Mouse (Mus musculus) right cerebral cortex, adult 18-20 months (tissue): ENCODE data around the gene Fbln5.

ENCODE experiments used
- DNase-seq: peaks from one replicate; pipeline ENCODE4 v3.0.0; 2022; ENCODE audit warnings: mixed read lengths

Gene Fbln5

DNA sequence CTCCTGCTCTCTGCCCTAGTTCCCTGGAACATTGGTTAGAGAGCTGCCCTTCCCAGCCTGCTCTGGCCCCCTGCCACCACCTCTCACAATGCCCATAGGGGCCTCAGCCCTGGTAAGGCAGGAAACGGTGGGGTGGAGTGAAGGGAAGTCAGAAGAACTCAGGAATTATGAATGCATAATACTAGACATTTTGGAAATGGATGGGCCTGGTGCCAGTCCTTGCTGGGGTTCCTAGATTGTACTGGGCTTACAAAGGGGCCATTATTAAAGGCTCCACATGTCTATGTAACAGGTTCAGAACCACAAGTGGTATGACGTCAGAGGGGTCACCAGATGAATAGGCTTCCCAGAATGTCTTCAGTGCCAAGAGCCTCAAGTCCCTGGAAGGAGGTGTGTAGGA lies 11.5 kb downstream of the Fbln5 start:
- no peak for DNase-seq

DNA sequence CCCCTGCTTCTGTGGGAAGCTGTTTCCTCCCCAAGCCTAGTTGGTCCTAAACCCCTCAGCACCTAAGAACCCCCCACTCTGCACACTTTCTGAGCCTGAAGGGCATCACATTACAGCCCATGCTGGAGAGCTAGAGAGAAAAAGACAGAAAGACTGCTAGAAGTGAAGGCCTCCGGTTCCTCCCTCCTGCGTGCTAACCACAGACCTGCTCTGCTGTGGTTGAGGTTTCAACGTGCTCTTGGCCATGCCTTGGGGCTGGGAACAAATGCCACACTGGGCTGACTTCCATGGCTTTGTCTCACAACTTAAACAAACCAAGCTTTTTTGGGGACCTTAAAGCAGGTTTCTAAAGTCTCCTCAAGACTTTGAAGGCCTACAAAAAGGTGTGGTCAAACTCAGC lies 16.4 kb downstream of the Fbln5 start:
- DNase-seq = no peak

DNA sequence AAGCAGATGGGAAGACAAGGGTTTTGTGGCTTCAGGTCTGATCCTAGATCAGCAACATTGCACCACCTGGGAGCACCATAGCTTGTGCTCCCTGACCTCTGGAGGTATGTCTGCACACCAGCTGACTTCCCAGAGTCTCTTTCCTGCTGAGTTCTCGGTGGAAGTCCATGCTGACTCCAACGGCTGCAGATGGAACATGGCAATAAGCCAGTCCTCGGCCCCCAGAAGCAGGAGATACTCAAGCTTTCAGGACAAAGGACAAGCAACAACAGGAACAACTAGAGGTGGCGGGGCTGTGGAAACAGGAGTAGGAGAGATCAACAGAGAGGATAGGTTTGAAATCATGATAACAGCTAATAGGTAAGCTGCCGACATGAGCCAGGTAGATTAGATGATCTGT lies 17.1 kb downstream of the Fbln5 start:
- DNase-seq = no peak

DNA sequence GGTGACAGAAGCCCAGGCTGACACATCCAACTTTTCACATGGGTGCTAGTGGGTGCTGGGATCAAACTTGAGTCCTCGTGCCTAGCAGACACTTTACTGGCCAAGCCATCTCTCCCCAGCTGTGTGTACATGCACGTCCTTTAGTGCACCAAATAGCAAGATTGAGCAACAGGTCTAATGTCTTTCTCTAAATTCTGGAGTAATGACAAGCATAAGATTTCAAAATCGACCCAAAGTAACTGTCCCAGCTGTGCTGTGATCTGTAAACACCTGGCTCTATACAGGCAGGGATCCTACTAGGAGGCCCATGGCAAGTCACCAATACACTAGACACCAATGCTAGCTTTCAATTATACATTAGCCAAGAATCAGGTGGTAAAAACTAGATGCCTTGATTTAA lies 17.8 kb downstream of the Fbln5 start:
- no peak for DNase-seq

DNA sequence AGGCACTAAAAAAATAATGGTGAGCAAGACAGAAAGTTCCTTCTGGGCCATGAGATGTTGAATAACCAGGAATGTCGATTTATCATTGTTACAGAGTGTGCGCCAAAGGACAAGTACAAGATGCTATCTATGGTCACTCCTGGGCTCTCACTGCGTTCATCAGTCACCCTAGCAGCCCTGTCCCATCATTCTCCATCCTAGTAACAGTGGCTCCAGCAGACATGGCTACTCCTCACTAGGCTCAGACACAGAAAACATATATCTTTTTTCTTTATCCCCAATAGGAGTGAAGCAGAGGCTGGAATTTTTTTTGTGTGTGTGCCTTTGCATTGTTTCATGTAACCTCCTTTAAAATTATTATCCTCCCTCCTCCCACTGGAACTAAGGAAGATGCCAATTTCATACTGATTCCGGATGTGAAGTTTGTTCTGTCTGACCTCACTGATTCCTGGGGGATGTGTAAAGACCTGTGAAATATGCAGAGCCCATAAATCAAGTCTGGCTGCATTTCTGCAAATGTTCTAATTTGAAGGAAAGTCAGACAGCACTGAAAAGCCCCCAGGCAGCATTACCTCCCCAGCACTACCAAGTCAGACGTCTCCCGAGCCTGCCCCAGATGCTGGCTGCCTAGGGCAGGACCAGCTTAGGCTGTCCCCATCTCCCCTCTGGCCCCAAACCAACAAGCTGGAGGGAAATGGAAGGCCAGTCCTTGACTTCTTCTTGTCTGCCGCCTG lies 20.5 kb downstream of the Fbln5 start:
- DNase-seq = no peak

DNA sequence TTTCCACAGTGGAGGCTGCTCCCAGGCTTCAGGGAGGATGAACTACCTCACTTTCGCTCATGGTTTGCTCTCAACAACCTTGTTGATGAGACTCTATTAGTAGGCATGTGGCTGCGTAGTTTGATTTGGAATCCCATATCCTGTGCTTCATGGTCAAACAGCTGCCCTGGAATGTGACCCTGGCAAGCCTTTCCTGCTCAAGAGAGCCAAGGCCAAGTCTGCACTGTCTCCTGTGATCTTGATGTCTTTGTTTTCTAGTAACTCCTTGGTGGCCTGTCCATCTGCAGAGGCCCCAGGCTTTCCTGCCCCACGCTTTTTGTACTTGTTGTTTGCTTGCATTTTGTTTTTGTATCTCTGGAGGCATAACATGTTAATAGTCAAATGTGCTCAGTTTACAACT lies 24.4 kb downstream of the Fbln5 start:
- DNase-seq = no peak

DNA sequence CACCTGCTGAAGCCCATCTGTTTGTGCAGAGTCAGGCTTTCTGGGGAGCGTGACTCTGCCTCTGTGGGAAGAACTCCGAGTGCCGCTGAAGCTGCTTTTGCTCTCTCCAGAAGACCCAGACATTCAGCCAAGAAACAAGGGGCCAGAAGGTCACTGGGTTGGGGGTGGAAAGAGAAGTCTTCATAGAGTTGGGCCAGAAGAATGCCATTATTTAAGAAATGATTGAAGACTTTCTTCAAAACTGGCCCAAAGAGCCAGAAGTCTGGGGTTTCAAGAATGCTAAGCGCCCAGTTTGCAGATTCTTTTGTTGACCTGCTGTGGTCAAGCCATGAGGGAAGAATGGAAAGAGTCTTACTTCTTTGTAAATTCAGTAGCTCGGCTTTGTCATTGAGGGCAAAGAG lies 25.6 kb downstream of the Fbln5 start:
- DNase-seq = no peak

DNA sequence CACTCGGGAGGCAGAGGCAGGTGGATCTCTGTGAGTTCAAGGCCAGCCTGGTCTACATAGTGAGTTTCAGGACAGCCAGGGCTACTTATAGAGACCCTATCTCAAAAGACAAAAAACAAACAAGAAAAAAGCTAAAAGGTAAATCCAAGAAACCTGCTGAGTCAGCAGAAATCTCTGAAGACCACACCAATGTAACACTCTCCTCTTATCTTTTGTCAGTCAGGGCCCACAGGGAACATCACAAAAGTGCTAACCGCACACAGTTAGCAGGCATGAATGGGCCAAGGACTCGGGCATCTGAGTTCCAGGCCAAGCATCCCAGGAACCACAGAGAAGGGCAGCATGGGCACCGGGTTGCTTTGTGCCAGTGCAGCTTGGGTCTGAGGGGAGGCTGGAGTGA lies 26.2 kb downstream of the Fbln5 start:
- DNase-seq = no peak

DNA sequence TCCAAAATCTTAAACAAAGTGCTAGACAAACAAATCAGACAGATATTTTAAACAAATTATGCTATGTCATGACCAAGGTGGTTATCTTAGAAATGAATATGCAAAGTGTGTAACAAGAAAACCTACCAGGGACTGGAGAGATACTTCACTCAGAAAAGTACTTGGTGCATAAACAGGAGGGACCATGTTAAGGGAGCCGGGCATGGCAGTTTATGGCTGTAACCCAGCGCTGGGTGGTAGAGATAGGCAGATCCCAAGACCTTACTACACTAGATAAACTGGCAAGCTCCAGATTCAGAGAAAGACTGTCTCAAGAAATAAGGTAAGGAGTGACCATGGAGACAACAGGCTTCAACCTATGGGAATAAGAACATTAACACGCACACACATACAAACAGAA lies 29.1 kb downstream of the Fbln5 start:
- no peak for DNase-seq

DNA sequence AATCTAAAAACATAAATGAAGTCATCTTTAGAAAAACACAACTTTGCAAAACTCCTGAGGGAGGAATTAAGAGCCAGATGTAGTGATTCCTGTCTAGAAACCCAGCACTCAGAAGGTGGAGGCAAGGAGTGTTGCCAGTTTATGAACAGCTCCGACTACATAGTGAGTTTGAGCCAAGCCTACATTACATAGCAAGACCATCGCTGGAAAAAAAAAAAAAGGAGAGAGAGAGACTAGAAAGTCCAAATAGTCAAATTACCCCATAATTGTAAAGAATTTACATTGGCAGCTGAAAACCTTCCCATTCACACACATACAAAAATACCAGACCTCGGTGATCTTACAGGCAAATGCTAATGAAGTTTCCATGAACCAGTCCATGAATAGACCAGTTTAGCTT lies 29.6 kb downstream of the Fbln5 start:
- no peak for DNase-seq

DNA sequence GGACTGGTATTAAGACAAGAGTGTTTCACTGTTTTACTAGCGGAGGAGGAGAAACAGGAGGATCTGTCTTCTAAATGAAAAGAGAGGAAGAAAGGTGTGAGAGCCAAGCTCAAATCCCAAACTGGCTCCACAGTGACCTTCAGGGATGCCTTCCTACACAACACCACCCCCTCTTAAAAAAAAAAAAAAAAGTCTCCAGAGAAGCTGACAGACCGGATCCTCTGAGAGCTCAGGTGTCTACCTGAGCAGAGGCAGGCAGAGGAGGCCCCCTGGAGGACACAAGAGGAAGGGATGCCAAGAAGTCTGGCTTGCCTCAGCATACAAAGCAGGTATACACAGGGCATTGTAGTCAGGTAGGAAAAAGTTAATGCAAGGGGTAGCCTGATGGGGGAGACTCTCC lies 36.1 kb downstream of the Fbln5 start:
- DNase-seq = no peak

DNA sequence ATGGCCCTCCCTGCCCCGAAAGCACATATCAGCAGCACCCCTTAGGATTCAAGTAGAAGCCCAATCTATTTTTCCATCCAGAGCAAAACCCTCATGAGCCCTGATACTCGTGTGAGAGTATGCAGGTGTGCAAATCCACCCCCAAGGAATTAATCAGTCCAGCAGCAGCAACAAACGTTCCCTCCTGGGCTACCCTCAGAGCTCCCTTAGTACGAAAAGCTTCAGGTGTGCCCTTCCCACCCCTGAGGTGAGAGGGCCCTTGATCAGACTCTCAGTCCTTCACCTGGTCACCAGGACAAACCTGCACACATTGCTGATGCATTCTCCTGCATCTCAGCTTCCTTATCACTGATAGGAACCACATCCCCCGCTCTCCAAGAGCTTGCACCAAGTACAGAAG lies 37.9 kb downstream of the Fbln5 start:
- DNase-seq = no peak

DNA sequence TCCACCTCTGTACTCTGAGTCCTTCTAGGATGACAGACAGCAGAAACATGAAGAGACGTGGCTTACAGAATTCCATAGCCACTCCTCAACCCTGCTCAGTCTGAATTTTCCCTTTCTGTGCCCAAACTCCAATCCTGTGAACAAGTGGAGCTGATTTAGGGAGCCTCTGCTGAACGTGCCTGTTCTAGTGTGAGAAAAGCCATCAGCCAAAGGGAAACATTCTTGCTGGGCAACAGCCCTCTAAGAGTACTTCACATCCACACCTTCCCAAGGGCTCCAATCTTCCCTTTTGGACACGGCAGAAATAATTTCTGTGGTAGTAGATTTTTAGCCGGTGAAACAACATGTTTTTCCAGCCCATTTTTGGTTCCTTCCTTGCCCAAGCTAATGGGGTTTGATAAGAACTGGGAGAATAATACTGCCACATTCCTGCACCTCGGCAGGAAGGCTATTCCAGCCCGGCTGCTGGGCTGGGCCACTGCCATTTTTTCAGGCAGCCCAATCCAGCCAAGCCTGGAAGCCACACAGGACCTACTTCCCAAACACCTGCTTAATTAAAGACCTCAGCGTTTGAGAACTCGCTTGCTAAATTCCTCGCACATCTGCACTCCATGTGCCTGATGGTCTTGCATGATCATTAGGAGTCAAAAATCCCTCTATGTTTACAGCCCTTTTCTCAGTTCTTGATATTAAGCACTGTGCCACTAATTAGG lies 41.1 kb downstream of the Fbln5 start:
- no peak for DNase-seq

DNA sequence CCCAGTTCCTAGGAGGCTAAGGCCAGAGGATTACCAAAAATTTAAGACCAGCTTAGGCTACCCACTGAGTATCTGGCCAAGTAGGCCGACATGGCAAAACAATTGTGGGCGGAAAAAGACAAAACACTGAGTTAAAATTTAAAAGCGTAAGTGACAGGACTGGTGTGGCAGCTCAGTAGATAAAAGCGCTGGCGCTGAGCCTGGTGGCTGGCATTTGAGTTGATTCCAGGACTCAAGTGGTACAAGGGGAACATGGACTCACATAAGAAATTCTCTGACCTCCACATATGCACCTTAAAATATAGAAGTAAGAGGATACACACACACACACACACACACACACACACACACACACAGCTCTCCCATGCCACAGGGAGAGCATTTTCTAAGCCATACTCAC lies 42.5 kb downstream of the Fbln5 start:
- no peak for DNase-seq

DNA sequence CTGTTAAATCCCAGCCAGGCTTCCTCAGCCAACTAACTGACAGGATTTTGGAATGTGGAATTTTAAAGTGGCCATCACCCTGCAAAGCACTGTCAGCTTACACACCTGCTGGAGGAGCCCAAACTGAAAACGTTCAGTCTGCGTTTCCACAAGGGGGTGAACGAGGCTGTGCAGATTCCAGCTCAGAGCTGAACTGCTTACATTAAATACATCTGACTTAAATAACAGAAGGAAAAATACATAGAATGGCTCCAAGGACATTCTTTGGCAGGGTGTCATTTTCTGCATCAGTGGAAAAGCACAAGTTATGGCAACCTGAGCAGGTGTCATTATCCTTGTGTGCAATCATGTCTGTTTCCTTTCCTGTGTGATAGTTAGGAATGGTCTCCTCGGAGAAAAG lies 44.7 kb downstream of the Fbln5 start:
- no peak for DNase-seq

DNA sequence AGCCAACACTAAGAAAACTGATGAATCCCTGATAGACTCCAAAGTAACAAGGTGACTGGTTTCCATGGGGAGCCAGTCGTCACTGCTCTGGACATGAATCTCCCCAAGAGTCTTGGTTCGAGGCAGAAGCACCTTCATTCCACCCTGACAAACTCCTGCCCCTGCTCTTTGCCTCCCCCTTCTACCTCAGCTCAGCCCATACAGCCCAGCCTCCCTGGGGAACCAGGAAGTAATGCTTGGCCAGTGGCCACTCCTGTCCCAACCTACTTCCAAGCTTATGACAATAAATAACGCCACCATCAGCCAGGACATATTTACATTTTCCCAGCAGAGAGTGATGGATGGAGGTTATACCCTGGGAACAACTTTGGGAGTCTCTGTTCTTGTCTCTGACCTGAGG lies 45.9 kb downstream of the Fbln5 start:
- DNase-seq = no peak

DNA sequence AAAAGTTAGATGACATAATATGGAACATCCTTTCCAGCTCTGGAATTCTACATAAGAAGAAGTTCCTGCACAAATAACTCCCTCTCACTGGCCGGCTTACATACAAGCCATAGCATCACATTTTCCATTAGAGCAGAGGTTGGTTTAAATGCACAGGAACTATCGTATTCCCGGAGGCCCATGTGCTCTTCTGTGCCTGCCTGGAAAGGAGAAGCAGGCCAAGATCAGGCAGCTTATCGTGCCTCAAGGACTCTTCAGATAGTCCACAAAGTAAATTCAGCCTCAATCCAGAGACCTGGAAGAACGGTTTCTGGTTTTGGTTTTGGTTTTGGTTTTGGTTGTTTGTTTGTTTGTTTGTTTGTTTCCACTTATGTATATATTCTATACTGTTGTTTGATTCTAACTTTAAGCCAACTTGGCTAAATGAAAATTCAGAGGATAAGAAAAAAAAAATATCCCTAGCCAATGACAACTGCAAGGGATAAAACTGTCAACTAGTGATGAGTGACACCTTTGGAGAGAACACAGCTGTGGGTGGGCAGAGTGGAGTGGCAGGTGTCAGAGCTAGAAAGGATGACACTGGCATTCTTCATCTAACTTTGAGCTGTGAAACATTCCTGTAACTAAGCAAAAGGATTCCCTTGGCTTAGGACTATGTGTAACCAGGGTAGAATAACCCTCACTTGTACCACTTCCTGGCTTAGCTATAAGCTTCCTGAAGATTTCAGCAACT lies 48.4 kb downstream of the Fbln5 start:
- no peak for DNase-seq

DNA sequence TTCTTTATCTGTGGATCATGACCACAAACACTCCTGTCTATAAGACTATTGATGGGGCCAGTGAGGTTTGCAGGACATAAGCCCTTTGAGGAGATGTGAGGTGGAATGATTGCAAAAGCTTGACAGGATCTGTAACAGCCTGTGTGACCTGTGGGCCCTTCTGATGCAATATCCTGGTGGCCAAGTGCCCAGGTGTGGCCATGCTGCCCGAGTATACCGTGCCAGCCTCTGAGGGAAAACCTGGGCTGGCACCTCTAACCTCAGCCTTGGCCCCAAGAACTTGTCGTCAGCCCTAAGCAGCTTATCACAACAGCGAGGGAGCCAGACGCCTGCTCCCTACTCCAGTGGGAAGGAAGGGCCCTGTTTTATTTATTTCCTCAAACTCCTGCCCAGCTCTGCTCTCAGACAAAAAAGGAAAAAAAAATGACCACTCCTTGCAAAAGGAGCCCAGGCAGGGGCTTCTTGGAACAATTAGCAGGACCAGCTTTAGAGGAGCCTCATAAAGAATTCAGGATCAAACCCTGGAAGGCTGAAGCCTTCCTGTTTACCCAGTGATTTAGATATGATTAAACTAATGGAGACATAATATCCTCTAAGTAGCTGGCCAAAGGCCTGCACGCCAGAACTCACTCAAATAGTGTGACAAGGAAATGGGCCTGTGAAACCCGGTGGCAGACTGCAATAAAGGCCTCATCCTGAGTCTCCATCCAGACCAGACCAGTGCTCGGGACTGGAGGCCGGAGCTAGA lies 51.4 kb downstream of the Fbln5 start:
- no peak for DNase-seq

DNA sequence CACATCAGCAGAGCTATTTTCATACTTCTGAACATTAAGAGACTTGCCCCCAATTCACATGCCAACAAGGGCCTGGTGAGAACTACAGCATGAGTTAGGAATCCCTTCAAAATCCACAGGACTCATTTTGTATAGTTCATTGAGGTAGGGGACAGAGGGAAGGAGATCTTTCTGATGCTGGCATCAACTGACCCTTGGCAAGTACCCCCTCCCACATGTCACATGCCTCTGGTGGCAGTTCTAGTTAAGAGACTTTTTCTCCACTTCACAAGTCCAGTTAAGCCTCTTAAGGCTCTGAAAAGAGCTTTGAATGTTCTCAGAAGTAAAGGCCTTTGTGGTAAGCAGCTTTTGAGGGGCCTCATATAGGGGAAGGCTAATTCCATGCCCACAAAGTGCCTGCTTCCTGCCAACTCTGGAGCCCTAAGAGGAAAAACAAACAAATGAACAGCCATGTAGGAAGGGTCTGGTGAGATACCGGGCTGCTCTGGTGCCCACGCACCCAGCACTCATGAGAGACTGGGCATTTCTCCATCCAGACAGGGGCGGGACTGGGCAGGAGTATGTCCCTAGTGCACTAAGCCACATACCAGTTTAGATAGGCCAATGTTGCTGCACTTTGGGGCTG lies 52.5 kb downstream of the Fbln5 start:
- no peak for DNase-seq

DNA sequence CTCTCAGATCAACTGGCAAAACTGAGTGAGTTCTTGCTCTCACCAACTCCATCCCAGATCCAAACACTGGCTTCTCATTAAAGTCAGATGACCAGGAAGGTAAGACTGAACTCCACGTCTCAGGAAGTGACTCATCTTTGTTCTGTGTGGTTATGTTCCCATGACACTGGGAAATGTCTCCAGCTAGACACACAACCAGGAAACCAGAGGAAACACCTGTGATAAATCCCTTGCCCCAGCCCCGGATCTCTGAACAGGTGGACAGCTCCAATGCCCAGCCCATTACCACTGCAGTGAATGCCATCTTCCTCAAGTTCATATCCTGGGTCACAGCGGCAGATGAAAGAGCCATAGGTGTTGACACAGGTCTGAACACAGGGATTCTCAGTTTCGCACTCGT lies 54.0 kb downstream of the Fbln5 start:
- DNase-seq = no peak

DNA sequence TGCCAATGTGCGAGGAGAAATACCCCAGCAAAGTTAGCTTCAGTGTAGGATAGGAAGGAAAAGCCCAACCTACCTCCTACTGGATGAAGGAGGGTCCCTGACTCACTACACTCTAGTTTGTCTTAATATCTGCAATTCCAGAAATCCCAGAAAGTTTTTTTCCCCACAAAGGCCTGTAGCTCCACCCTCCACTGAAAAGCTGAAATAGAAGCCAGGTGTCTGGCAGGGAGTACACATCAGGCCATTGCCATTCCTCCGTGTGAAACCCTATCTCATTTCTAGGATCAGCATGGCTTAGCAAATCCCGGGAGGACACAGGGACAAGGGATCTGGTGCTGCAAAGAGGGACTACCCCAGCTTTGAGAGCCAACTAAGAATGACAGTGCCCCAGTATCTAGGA lies 55.8 kb downstream of the Fbln5 start:
- no peak for DNase-seq

DNA sequence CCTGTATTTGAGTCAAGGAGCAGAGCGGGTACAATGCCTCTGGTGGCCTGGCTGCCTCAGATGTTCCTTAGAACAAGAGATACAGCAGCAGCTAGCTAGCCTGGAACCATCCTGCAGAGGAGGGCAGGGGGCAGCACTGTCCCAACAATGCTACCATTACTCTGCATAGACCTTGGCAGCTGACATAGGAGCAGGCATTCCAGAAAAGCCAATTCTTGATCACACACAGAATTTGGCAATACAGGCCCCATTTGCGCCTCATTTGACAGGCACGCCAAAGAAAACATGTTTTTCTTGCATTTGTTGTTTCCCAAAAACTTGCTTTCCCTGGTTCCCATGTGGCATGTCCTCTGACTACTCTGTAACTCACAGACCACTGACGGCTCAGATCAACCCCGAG lies 56.8 kb downstream of the Fbln5 start:
- DNase-seq = no peak

DNA sequence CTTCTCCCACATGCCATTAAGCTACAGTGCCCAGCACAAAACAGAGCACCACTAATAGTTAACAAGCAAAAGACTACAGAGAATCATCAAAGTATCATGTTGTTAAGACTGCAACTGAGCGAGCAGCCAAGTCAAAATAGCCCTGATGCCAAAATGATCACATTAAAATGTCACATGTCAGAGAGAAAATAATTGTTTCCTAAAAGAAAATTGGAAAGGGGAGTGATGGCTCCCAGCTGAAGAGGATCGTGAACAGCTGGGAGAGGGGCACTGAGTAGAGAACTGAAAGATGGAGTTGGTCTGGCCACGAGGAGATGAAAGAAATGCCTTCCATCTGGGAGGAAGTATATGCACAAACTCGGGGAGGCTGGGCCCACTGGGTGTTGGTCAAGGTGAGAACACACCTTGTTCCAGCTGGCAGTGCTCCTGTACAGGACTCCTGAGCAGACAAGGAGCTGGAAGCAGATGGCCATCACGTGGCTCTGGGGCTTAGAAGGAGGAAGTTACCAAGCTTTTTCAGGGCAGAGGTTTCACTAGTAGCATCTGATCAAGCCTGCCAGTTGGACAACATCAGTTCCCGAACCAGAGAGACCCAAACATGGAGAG lies 59.3 kb downstream of the Fbln5 start:
- DNase-seq = no peak
